Mouse (Mus musculus) NIH3T3 (cell line): ENCODE measurements at regions not wholly inside any gene's neighbourhood (a gene's known extent, or its start where the extent isn't known, plus 50 kb on each side); places are given as distances from the start of the nearest gene placed in this dataset.

Source experiments
- DNase-seq: peaks from one replicate; pipeline ENCODE4 v3.0.0-alpha.2; 2012; ENCODE audit warnings: low read depth

- no peak for DNase-seq
These were observed 321.7 kb upstream of the Ubash3b start for GRCm38 (mm10) chr9:41483218-41483617.

- no peak for DNase-seq
These were observed 320.2 kb upstream of the Ubash3b start for GRCm38 (mm10) chr9:41481611-41482266.

- peak; percentile 94 for DNase-seq
These were observed 318.6 kb upstream of the Ubash3b start for GRCm38 (mm10) chr9:41479854-41480749.

- no peak for DNase-seq
These were observed 317.6 kb upstream of the Ubash3b start for GRCm38 (mm10) chr9:41479085-41479484.

GRCm38 (mm10) chr9:41478106-41478848 is 316.8 kb upstream of the Ubash3b start:
- DNase-seq, result no peak

- DNase-seq, result peak; percentile 82
These were observed 313.8 kb upstream of the Ubash3b start for GRCm38 (mm10) chr9:41475326-41475725.

- DNase-seq, result no peak
These were observed 313.4 kb upstream of the Ubash3b start for GRCm38 (mm10) chr9:41474945-41475297.

GRCm38 (mm10) chr9:41474244-41474944 is 312.9 kb upstream of the Ubash3b start:
- DNase-seq, result peak; percentile 94

GRCm38 (mm10) chr9:41473506-41473905 is 312.0 kb upstream of the Ubash3b start:
- no peak for DNase-seq

- no peak for DNase-seq
These were observed 309.8 kb upstream of the Ubash3b start for GRCm38 (mm10) chr9:41471345-41471744.

- peak; percentile 38 for DNase-seq
These were observed 308.5 kb upstream of the Ubash3b start for GRCm38 (mm10) chr9:41470010-41470409.

- DNase-seq, result peak; percentile 36
These were observed 307.9 kb upstream of the Ubash3b start for GRCm38 (mm10) chr9:41469414-41469813.

GRCm38 (mm10) chr9:41464057-41464685 is 302.7 kb upstream of the Ubash3b start:
- DNase-seq, result peak; percentile 93

- DNase-seq, result peak; percentile 96
These were observed 300.2 kb upstream of the Ubash3b start for GRCm38 (mm10) chr9:41461742-41462141.

- DNase-seq, result no peak
These were observed 299.2 kb upstream of the Ubash3b start for GRCm38 (mm10) chr9:41460709-41461108.

- no peak for DNase-seq
These were observed 295.5 kb upstream of the Ubash3b start for GRCm38 (mm10) chr9:41457003-41457402.

- peak; percentile 35 for DNase-seq
These were observed 290.2 kb upstream of the Ubash3b start for GRCm38 (mm10) chr9:41451738-41452137.

GRCm38 (mm10) chr9:41449233-41449632 is 287.7 kb upstream of the Ubash3b start:
- DNase-seq, result no peak

GRCm38 (mm10) chr9:41447902-41448301 is 286.4 kb upstream of the Ubash3b start:
- DNase-seq, result no peak

GRCm38 (mm10) chr9:41447211-41447875 is 285.8 kb upstream of the Ubash3b start:
- peak; percentile 22 for DNase-seq
